Mouse (Mus musculus) c-Kit-positive CD71-negative TER-119-negative erythroid progenitor cells, embryonic 14.5 days (primary cell): ENCODE measurements around the gene Mrpl40.
"Not testable (repeated sequence)": the region's sequence is repeated elsewhere in the genome, so short reads cannot be mapped to it uniquely, and the experiment has no call there.

Experiments
- DNase-seq: peaks from one replicate; pipeline ENCODE4 v3.0.0-alpha.2; 2013; ENCODE audit warnings: low read depth

The Mrpl40 gene

GRCm38 (mm10) chr16:18876442-18877308 is at the start of gene Mrpl40, which contains the start of gene Hira:
Mrpl40 (minus strand) TSS chr16:18876862.
Hira (plus strand) TSS chr16:18877037.
- peak; percentile 78 for DNase-seq

- DNase-seq = no peak
Measured at GRCm38 (mm10) chr16:18921771-18922170, 45.1 kb upstream of the Mrpl40 start.

- DNase-seq = no peak
Measured at GRCm38 (mm10) chr16:18916064-18916463, 39.4 kb upstream of the Mrpl40 start.

GRCm38 (mm10) chr16:18905648-18906047 is 29.0 kb upstream of the Mrpl40 start:
- DNase-seq = no peak

GRCm38 (mm10) chr16:18896429-18896828 is 19.8 kb upstream of the Mrpl40 start:
- no peak for DNase-seq

GRCm38 (mm10) chr16:18895249-18895648 is 18.6 kb upstream of the Mrpl40 start:
- no peak for DNase-seq

GRCm38 (mm10) chr16:18893840-18894372 is 17.2 kb upstream of the Mrpl40 start:
- DNase-seq = no peak

- DNase-seq = no peak
Measured at GRCm38 (mm10) chr16:18884044-18884443, 7.4 kb upstream of the Mrpl40 start.

- DNase-seq = no peak
Measured at GRCm38 (mm10) chr16:18878091-18878720, 1.5 kb upstream of the Mrpl40 start.

- peak; percentile 68 for DNase-seq
Measured at GRCm38 (mm10) chr16:18877386-18878090, 876 bp upstream of the Mrpl40 start.

- no peak for DNase-seq
Measured at GRCm38 (mm10) chr16:18876091-18876441, 596 bp downstream of the Mrpl40 start.

GRCm38 (mm10) chr16:18870495-18870894 is 6.2 kb downstream of the Mrpl40 start:
- not testable (repeated sequence) for DNase-seq

- DNase-seq = no peak
Measured at GRCm38 (mm10) chr16:18860186-18860585, 16.5 kb downstream of the Mrpl40 start.

- DNase-seq = peak; percentile 46
Measured at GRCm38 (mm10) chr16:18858551-18858950, 18.1 kb downstream of the Mrpl40 start.

GRCm38 (mm10) chr16:18849521-18850190 is 27.0 kb downstream of the Mrpl40 start:
- DNase-seq = not testable (repeated sequence)

GRCm38 (mm10) chr16:18846301-18846820 is 30.3 kb downstream of the Mrpl40 start:
- no peak for DNase-seq

GRCm38 (mm10) chr16:18838346-18838745 is 38.3 kb downstream of the Mrpl40 start:
- no peak for DNase-seq

GRCm38 (mm10) chr16:18836468-18837208 is 40.0 kb downstream of the Mrpl40 start, which contains the start of the genes 2510002D24Rik and Gm28539:
2510002D24Rik (plus strand) TSS chr16:18836578.
Gm28539 (plus strand) TSS chr16:18836584.
- DNase-seq = peak; percentile 84

- DNase-seq = no peak
Measured at GRCm38 (mm10) chr16:18836073-18836467, 40.6 kb downstream of the Mrpl40 start.

- DNase-seq = no peak
Measured at GRCm38 (mm10) chr16:18833486-18833885, 43.2 kb downstream of the Mrpl40 start.

- no peak for DNase-seq
Measured at GRCm38 (mm10) chr16:18829102-18829501, 47.6 kb downstream of the Mrpl40 start.
